Mouse (Mus musculus): ENCODE results near the gene Olfr825. TPM values are rescaled to one million over a fixed set of nuclear protein-coding genes. Genes with fewer than 3 reads are reported as not detected.
"Not testable (repeated sequence)": the region's sequence is repeated elsewhere in the genome, so short reads cannot be mapped to it uniquely, and the experiment has no call there.

The Olfr825 gene
- polyA plus RNA-seq (2017; shearing (Covaris generic)) = under 1 TPM in 1 of 3 experiments, not detected in 2; 0.21 TPM

GRCm38 (mm10) chr10:130166666-130167065 is at the start of gene Olfr825:
Gene Olfr825, minus strand, starts transcription at chr10:130166766.
- ATAC-seq = no peak

- ATAC-seq = no peak
Measured at GRCm38 (mm10) chr10:130214303-130214702, 47.7 kb upstream of the Olfr825 start, which contains the start of gene Olfr827. Gene Olfr827, minus strand, starts transcription at chr10:130214403.

GRCm38 (mm10) chr10:130184086-130184485 is 17.5 kb upstream of the Olfr825 start, which contains the start of gene Olfr826:
Gene Olfr826, minus strand, starts transcription at chr10:130184186.
- no peak for ATAC-seq

GRCm38 (mm10) chr10:130165196-130165595 is 1.4 kb downstream of the Olfr825 start:
- ATAC-seq = no peak

- ATAC-seq = no peak
Measured at GRCm38 (mm10) chr10:130144121-130144520, 22.4 kb downstream of the Olfr825 start.

- not testable (repeated sequence) for ATAC-seq
Measured at GRCm38 (mm10) chr10:130142481-130142880, 24.1 kb downstream of the Olfr825 start.

GRCm38 (mm10) chr10:130134811-130135210 is 31.8 kb downstream of the Olfr825 start:
- no peak for ATAC-seq

GRCm38 (mm10) chr10:130129900-130130299 is 36.7 kb downstream of the Olfr825 start, which contains the start of gene Olfr824:
Gene Olfr824, minus strand, starts transcription at chr10:130130000.
- ATAC-seq = not testable (repeated sequence)

- ATAC-seq = not testable (repeated sequence)
Measured at GRCm38 (mm10) chr10:130116045-130116444, 50.5 kb downstream of the Olfr825 start.

GRCm38 (mm10) chr10:130115283-130115682 is 51.3 kb downstream of the Olfr825 start, which contains the start of gene Olfr823:
Gene Olfr823, minus strand, starts transcription at chr10:130115383.
- ATAC-seq = not testable (repeated sequence)

Other genes starting within 250 kb of the Olfr825 start
- not detected for gene Olfr818, start 217.7 kb downstream of the Olfr825 start, polyA plus RNA-seq (2017; shearing (Covaris generic))
- not detected for gene Olfr819, start 199.5 kb downstream of the Olfr825 start, polyA plus RNA-seq (2017; shearing (Covaris generic))
- not detected for gene Olfr247, start 190.6 kb downstream of the Olfr825 start, polyA plus RNA-seq (2017; shearing (Covaris generic))
- gene Gm10310, start 181.7 kb downstream of the Olfr825 start, polyA plus RNA-seq (2017; shearing (Covaris generic)) = under 1 TPM in 1 of 3 experiments, not detected in 2; 0.19 TPM
- gene Olfr820, start 154.1 kb downstream of the Olfr825 start, polyA plus RNA-seq (2017; shearing (Covaris generic)) = not detected
- not detected for gene Olfr821, start 136.4 kb downstream of the Olfr825 start, polyA plus RNA-seq (2017; shearing (Covaris generic))
- gene Olfr822, start 95.6 kb downstream of the Olfr825 start, polyA plus RNA-seq (2017; shearing (Covaris generic)) = under 1 TPM in 1 of 3 experiments, not detected in 2; 0.16 TPM
- gene Olfr823, start 51.4 kb downstream of the Olfr825 start, polyA plus RNA-seq (2017; shearing (Covaris generic)) = not detected
- gene Olfr824, start 36.8 kb downstream of the Olfr825 start, polyA plus RNA-seq (2017; shearing (Covaris generic)) = not detected
- gene Olfr826, start 17.4 kb upstream of the Olfr825 start, polyA plus RNA-seq (2017; shearing (Covaris generic)) = not detected
- gene Olfr827, start 47.6 kb upstream of the Olfr825 start, polyA plus RNA-seq (2017; shearing (Covaris generic)) = not detected
- gene Neurod4, start 113.5 kb upstream of the Olfr825 start, polyA plus RNA-seq (2017; shearing (Covaris generic)) = not detected
- gene Tespa1, start 156.1 kb upstream of the Olfr825 start, polyA plus RNA-seq (2017; shearing (Covaris generic)) = 100 to 1,000 TPM; 183 to 507 (median 400) TPM
- gene Vmn2r84, start 227.6 kb upstream of the Olfr825 start, polyA plus RNA-seq (2017; shearing (Covaris generic)) = 1 to 10 TPM; 1.2 to 2.5 (median 2.2) TPM

Data from inflammation-experienced regulatory T-cells, adult 6 months (primary cell).